Mouse (Mus musculus) gastrocnemius, postnatal 36 days (tissue): ENCODE results near the gene Foxp4. TPM values are rescaled to one million over a fixed set of nuclear protein-coding genes. Genes with fewer than 3 reads are reported as not detected.

ENCODE experiments used
- DNase-seq, 2 experiments: peaks; one replicate each; pipeline ENCODE4 v3.0.0; 2022
- intact Hi-C: fragments of 180-260 bp; cut with DNase I; formaldehyde crosslinking; loops from one replicate; pipeline ENCODE4 v1.15.1; 2025
- total RNA-seq, 2 experiments: library from RNA; stranded (reverse); gene quantifications; 2 replicates each; pipeline ENCODE4 v1.2.3; 2021

Foxp4 gene
- total RNA-seq, 2 experiments from 2014 or later, result 6.1 to 7.0 TPM

- DNase-seq, result no peak
- intact Hi-C loops, result no loop called here
Observed at GRCm38 (mm10) chr17:47937926-47938600, 13.6 kb upstream of the Foxp4 start.

- intact Hi-C loops, result no loop called here
- DNase-seq, result no peak
Observed at GRCm38 (mm10) chr17:47936591-47936990, 12.1 kb upstream of the Foxp4 start.

- no peak for DNase-seq
- intact Hi-C loops, result no loop called here
Observed at GRCm38 (mm10) chr17:47929431-47929830, 5.0 kb upstream of the Foxp4 start.

- intact Hi-C loops, result loop anchor here (2.0 kb wide), 1 partner anchor 75 kb away; no protein-coding TSS in a partner anchor
- DNase-seq, result no peak
Observed at GRCm38 (mm10) chr17:47925988-47926387, 1.5 kb upstream of the Foxp4 start.

- no peak for DNase-seq
- intact Hi-C loops, result no loop called here
Observed at GRCm38 (mm10) chr17:47925340-47925926, 988 bp upstream of the Foxp4 start.

GRCm38 (mm10) chr17:47923678-47924382 is 615 bp downstream of the Foxp4 start:
- DNase-seq, result peak; percentile 52 to 60
- intact Hi-C loops, result loop anchor here (5.0 kb wide), 1 partner anchor 123 kb away; no protein-coding TSS in a partner anchor

GRCm38 (mm10) chr17:47923011-47923677 is 1.3 kb downstream of the Foxp4 start:
- intact Hi-C loops, result loop anchor here (5.0 kb wide), 1 partner anchor 124 kb away; no protein-coding TSS in a partner anchor
- DNase-seq, result peak in 1 of 2 experiments; percentile 38

GRCm38 (mm10) chr17:47922579-47922978 is 1.9 kb downstream of the Foxp4 start:
- intact Hi-C loops, result loop anchor here (5.0 kb wide), 1 partner anchor 125 kb away; no protein-coding TSS in a partner anchor
- no peak for DNase-seq

- intact Hi-C loops, result loop anchor here (5.0 kb wide), 1 partner anchor 125 kb away; no protein-coding TSS in a partner anchor
- DNase-seq, result no peak
Observed at GRCm38 (mm10) chr17:47922116-47922515, 2.3 kb downstream of the Foxp4 start.

- no peak for DNase-seq
- intact Hi-C loops, result loop anchor here (5.0 kb wide), 1 partner anchor 126 kb away; no protein-coding TSS in a partner anchor
Observed at GRCm38 (mm10) chr17:47921136-47921665, 3.2 kb downstream of the Foxp4 start.

- DNase-seq, result no peak
- intact Hi-C loops, result loop anchor here (5.0 kb wide), 1 partner anchor 127 kb away; no protein-coding TSS in a partner anchor
Observed at GRCm38 (mm10) chr17:47919826-47920225, 4.6 kb downstream of the Foxp4 start.

GRCm38 (mm10) chr17:47917907-47918306 is 6.5 kb downstream of the Foxp4 start:
- no peak for DNase-seq
- intact Hi-C loops, result no loop called here

- DNase-seq, result no peak
- intact Hi-C loops, result no loop called here
Observed at GRCm38 (mm10) chr17:47917212-47917611, 7.2 kb downstream of the Foxp4 start.

GRCm38 (mm10) chr17:47914676-47915219 is 9.7 kb downstream of the Foxp4 start:
- intact Hi-C loops, result no loop called here
- DNase-seq, result no peak

- peak; percentile 54 to 74 for DNase-seq
- intact Hi-C loops, result no loop called here
Observed at GRCm38 (mm10) chr17:47909091-47910001, 15.1 kb downstream of the Foxp4 start.

- no peak for DNase-seq
- intact Hi-C loops, result no loop called here
Observed at GRCm38 (mm10) chr17:47908079-47908478, 16.4 kb downstream of the Foxp4 start.

GRCm38 (mm10) chr17:47907366-47907920 is 17.0 kb downstream of the Foxp4 start:
- DNase-seq, result no peak
- intact Hi-C loops, result no loop called here

GRCm38 (mm10) chr17:47903846-47904680 is 20.4 kb downstream of the Foxp4 start:
- no peak for DNase-seq
- intact Hi-C loops, result loop anchor here (5.0 kb wide), 2 partner anchors 143 to 198 kb away; no protein-coding TSS in a partner anchor
